Mouse (Mus musculus) heart, adult 2 months (tissue): ENCODE data around the gene Cfap45. TPM values are rescaled to one million over a fixed set of nuclear protein-coding genes. Genes with fewer than 3 reads are reported as not detected.
A peak's percentile ranks its signal among the peaks of the same experiment; 100 is the strongest.

Source experiments
- DNase-seq, 2 experiments: peaks; one replicate each; pipeline ENCODE4 v3.0.0; 2021
- H3K27ac ChIP-seq: fragments of 200-600 bp; 2 replicates; pipeline ENCODE4 v1.8.1; 2022
- H3K27me3 ChIP-seq: fragments of 200-500 bp; 2 replicates; pipeline ENCODE4 v1.6.1; 2012; ENCODE audit warnings: mild to moderate bottlenecking, low read length, inconsistent platforms, mixed read lengths; ENCODE audit not compliant: control insufficient read depth, insufficient read depth
- H3K36me3 ChIP-seq: fragments of 200-500 bp; 2 replicates; pipeline ENCODE4 v1.6.1; 2012; ENCODE audit warnings: low read length, inconsistent platforms; ENCODE audit not compliant: control insufficient read depth, insufficient read depth
- H3K4me1 ChIP-seq: fragments of 200-500 bp; 2 replicates; pipeline ENCODE4 v1.6.1; 2011; ENCODE audit warnings: low read length; ENCODE audit not compliant: control insufficient read depth, insufficient read depth
- H3K4me3 ChIP-seq: fragments of 200-600 bp; 2 replicates; pipeline ENCODE4 v1.8.1; 2022
- H3K79me2 ChIP-seq: fragments of 200-500 bp; replicated peaks from 2 replicates; pipeline ENCODE4 v1.6.1; 2012; ENCODE audit warnings: mild to moderate bottlenecking, inconsistent platforms, low read length, moderate library complexity, mixed read lengths; ENCODE audit not compliant: control insufficient read depth, insufficient read depth
- H3K9ac ChIP-seq: fragments of 200-500 bp; 2 replicates; pipeline ENCODE4 v1.6.1; 2012; ENCODE audit warnings: low read depth, mild to moderate bottlenecking, control low read depth, inconsistent platforms, low read length, mixed read lengths
- CTCF ChIP-seq: fragments of 200-600 bp; IDR thresholded peaks from 2 replicates; pipeline ENCODE4 v1.8.1; 2022; ENCODE audit warnings: antibody characterized with exemption, mild to moderate bottlenecking, moderate library complexity
- EP300 ChIP-seq: fragments of 200-500 bp; IDR thresholded peaks from 2 replicates; pipeline ENCODE4 v1.6.1; 2011; ENCODE audit warnings: low read depth, low read length, control low read depth; ENCODE audit not compliant: insufficient read depth
- POLR2A ChIP-seq: fragments of 200-500 bp; IDR thresholded peaks from 2 replicates; pipeline ENCODE4 v1.6.1; 2011; ENCODE audit warnings: mild to moderate bottlenecking, low read depth, low read length, control low read depth; ENCODE audit not compliant: insufficient read depth
- WGBS: fragments of 180-500 bp; shearing (Covaris S2); methylation state at CpG from one replicate; pipeline ENCODE4 v1.1.7; 2018; 5-methylcytosine and 5-hydroxymethylcytosine counted together
- intact Hi-C: fragments of 180-260 bp; cut with DNase I; formaldehyde crosslinking; loops from one replicate; pipeline ENCODE4 v1.15.1; 2025
- long read RNA-seq: library from polyadenylated mRNA; stranded (forward); transcript quantifications from one replicate; pipeline ENCODE4 v2.0.0, GENCODE M21; 2021
- polyA plus RNA-seq: library from polyadenylated mRNA; depleted of rRNA; stranded (reverse); fragments of >200 nt; gene quantifications from 2 replicates; pipeline ENCODE4 v1.2.3, GENCODE M21; 2012; rRNA removed
- total RNA-seq, 2 experiments: library from RNA; stranded (reverse); gene quantifications; 2 replicates each; pipeline ENCODE4 v1.2.3; 2021

Gene Cfap45
- total RNA-seq (under 1 TPM; 0.39 to 0.52 TPM), polyA plus RNA-seq (0.26 and 0.53 TPM in 2 replicates)
- long read RNA-seq: 0 reads

- peaks cover 2% of the 10 kb centered on the region; the same call in 1 of the 2 replicates for H3K36me3 ChIP-seq
- H3K27ac ChIP-seq: peak within 1 kb of the TSS; percentile 81
- no peaks in the 10 kb centered on the region; the same call in 1 of the 2 replicates for H3K27me3 ChIP-seq
- peak; percentile 63 for TF ChIP-seq POLR2A
- TF ChIP-seq CTCF: no peak
- peak; percentile 48; the same call in 1 of the 2 replicates for TF ChIP-seq EP300
- peak within 1 kb of the TSS; percentile 53 for H3K9ac ChIP-seq
- DNase-seq: peak; percentile 79 to 88
- 9% methylated on average over 28 of the region's 28 CpGs for WGBS
- intact Hi-C loops: no loop called here
- peaks cover 19% of the 10 kb centered on the region for H3K4me1 ChIP-seq
- H3K4me3 ChIP-seq: peak within 1 kb of the TSS; percentile 46
- H3K79me2 ChIP-seq: no peaks in the 10 kb centered on the region
Observed at GRCm38 (mm10) chr1:172520576-172521440, at the start of gene Cfap45. Gene Cfap45, plus strand, starts transcription at chr1:172520801.

GRCm38 (mm10) chr1:172472909-172473308, 47.7 kb upstream of the Cfap45 start:
- peaks cover 1% of the 10 kb centered on the region; the same call in 1 of the 2 replicates for H3K4me1 ChIP-seq
- no peaks in the 10 kb centered on the region for H3K27me3 ChIP-seq
- no peaks in the 10 kb centered on the region for H3K36me3 ChIP-seq
- H3K4me3 ChIP-seq: no peak overlapping the region
- intact Hi-C loops: no loop called here
- TF ChIP-seq CTCF (no peak), POLR2A (no peak), EP300 (no peak)
- no peak for DNase-seq
- H3K79me2 ChIP-seq: no peaks in the 10 kb centered on the region
- H3K9ac ChIP-seq: no peak overlapping the region
- H3K27ac ChIP-seq: no peak overlapping the region

- DNase-seq: no peak
- 83% methylated on average over 3 of the region's 3 CpGs for WGBS
- H3K27me3 ChIP-seq: no peaks in the 10 kb centered on the region
- no peak for TF ChIP-seq CTCF
- no peak for TF ChIP-seq EP300
- TF ChIP-seq POLR2A: no peak
- H3K36me3 ChIP-seq: no peaks in the 10 kb centered on the region
- no peaks in the 10 kb centered on the region for H3K79me2 ChIP-seq
- H3K9ac ChIP-seq: no peak overlapping the region
- H3K27ac ChIP-seq: no peak overlapping the region
- peaks cover 1% of the 10 kb centered on the region; the same call in 1 of the 2 replicates for H3K4me1 ChIP-seq
- intact Hi-C loops: no loop called here
- H3K4me3 ChIP-seq: no peak overlapping the region
Observed at GRCm38 (mm10) chr1:172474196-172474595, 46.4 kb upstream of the Cfap45 start.

- whole genome bisulfite sequencing: 36% methylated on average over 7 of the region's 7 CpGs
- Histone ChIP-seq H3K79me2 (no peaks in the 10 kb centered on the region), H3K27ac (no peak within 1 kb of the TSS)
Observed at GRCm38 (mm10) chr1:172475054-172475741, 45.4 kb upstream of the Cfap45 start, which contains the start of gene Slamf9. Gene Slamf9, plus strand, starts transcription at chr1:172475358.

GRCm38 (mm10) chr1:172478020-172478419, 42.6 kb upstream of the Cfap45 start:
- Histone ChIP-seq H3K9ac (no peak overlapping the region), H3K27ac (no peak overlapping the region), H3K36me3 (no peaks in the 10 kb centered on the region), H3K4me1 (peaks cover 1% of the 10 kb centered on the region; the same call in 1 of the 2 replicates), H3K79me2 (no peaks in the 10 kb centered on the region), H3K4me3 (no peak overlapping the region), H3K27me3 (no peaks in the 10 kb centered on the region)
- no peak for DNase-seq
- WGBS: 57% methylated on average over 5 of the region's 5 CpGs
- TF ChIP-seq POLR2A: no peak
- no peak for TF ChIP-seq EP300
- no peak for TF ChIP-seq CTCF
- intact Hi-C loops: no loop called here

More at GRCm38 (mm10) chr1:172475054-172475741, 45.4 kb upstream of the Cfap45 start, which contains the start of gene Slamf9:
- no peaks in the 10 kb centered on the region for H3K36me3 ChIP-seq
- H3K4me3 ChIP-seq: no peak within 1 kb of the TSS
- TF ChIP-seq POLR2A (0 out of 2 replicates have a peak, but pooled peaks have one; percentile 10), CTCF (no peak)
- peak in 1 of 2 experiments; percentile 45 for DNase-seq
- peaks cover 1% of the 10 kb centered on the region; the same call in 1 of the 2 replicates for H3K4me1 ChIP-seq
- intact Hi-C loops: no loop called here
- no peak within 1 kb of the TSS for H3K9ac ChIP-seq
- no peaks in the 10 kb centered on the region for H3K27me3 ChIP-seq
